Mouse (Mus musculus): ENCODE results near the gene Gmeb1.
"Not testable (repeated sequence)": the region's sequence is repeated elsewhere in the genome, so short reads cannot be mapped to it uniquely, and the experiment has no call there.

Gene Gmeb1

GRCm38 (mm10) chr4:132222001-132222400 lies 39.4 kb downstream of the Gmeb1 start:
- DNase-seq (ENCODE audit: inconsistent ontology term) = not testable (repeated sequence)

- not testable (repeated sequence) for DNase-seq (ENCODE audit: inconsistent ontology term)
These were observed 43.0 kb downstream of the Gmeb1 start for GRCm38 (mm10) chr4:132218439-132218838.

- no peak for DNase-seq (ENCODE audit: inconsistent ontology term)
These were observed 43.6 kb downstream of the Gmeb1 start for GRCm38 (mm10) chr4:132217781-132218180.

GRCm38 (mm10) chr4:132216602-132217001 lies 44.8 kb downstream of the Gmeb1 start:
- no peak for DNase-seq (ENCODE audit: inconsistent ontology term)

- DNase-seq (ENCODE audit: inconsistent ontology term) = no peak
These were observed 46.6 kb downstream of the Gmeb1 start for GRCm38 (mm10) chr4:132214847-132215246.

- DNase-seq (ENCODE audit: inconsistent ontology term) = peak; percentile 99
These were observed 49.3 kb downstream of the Gmeb1 start, which contains the start of gene Ythdf2 for GRCm38 (mm10) chr4:132211953-132212734. TSS of gene Ythdf2 (minus strand) at chr4:132212303.

- DNase-seq (ENCODE audit: inconsistent ontology term) = peak; percentile 64
These were observed 50.1 kb downstream of the Gmeb1 start for GRCm38 (mm10) chr4:132211091-132211942.

- peak; percentile 33 for DNase-seq (ENCODE audit: inconsistent ontology term)
These were observed 51.1 kb downstream of the Gmeb1 start for GRCm38 (mm10) chr4:132210325-132210724.

- no peak for DNase-seq (ENCODE audit: inconsistent ontology term)
These were observed 52.1 kb downstream of the Gmeb1 start for GRCm38 (mm10) chr4:132209299-132209698.

GRCm38 (mm10) chr4:132207280-132207679 lies 54.1 kb downstream of the Gmeb1 start:
- DNase-seq (ENCODE audit: inconsistent ontology term) = no peak

GRCm38 (mm10) chr4:132198771-132199170 lies 62.6 kb downstream of the Gmeb1 start:
- DNase-seq (ENCODE audit: inconsistent ontology term) = no peak

GRCm38 (mm10) chr4:132198285-132198712 lies 63.1 kb downstream of the Gmeb1 start:
- no peak for DNase-seq (ENCODE audit: inconsistent ontology term)

GRCm38 (mm10) chr4:132194975-132195374 lies 66.4 kb downstream of the Gmeb1 start:
- no peak for DNase-seq (ENCODE audit: inconsistent ontology term)

GRCm38 (mm10) chr4:132194373-132194772 lies 67.0 kb downstream of the Gmeb1 start:
- DNase-seq (ENCODE audit: inconsistent ontology term) = no peak

- no peak for DNase-seq (ENCODE audit: inconsistent ontology term)
These were observed 73.5 kb downstream of the Gmeb1 start for GRCm38 (mm10) chr4:132187826-132188401.

- DNase-seq (ENCODE audit: inconsistent ontology term) = no peak
These were observed 78.2 kb downstream of the Gmeb1 start for GRCm38 (mm10) chr4:132183162-132183561.

GRCm38 (mm10) chr4:132181721-132182658 lies 79.4 kb downstream of the Gmeb1 start:
- DNase-seq (ENCODE audit: inconsistent ontology term) = no peak

- no peak for DNase-seq (ENCODE audit: inconsistent ontology term)
These were observed 80.7 kb downstream of the Gmeb1 start for GRCm38 (mm10) chr4:132180710-132181109.

GRCm38 (mm10) chr4:132178630-132179059 lies 82.8 kb downstream of the Gmeb1 start:
- DNase-seq (ENCODE audit: inconsistent ontology term) = peak; percentile 45

- no peak for DNase-seq (ENCODE audit: inconsistent ontology term)
These were observed 84.9 kb downstream of the Gmeb1 start for GRCm38 (mm10) chr4:132176474-132176873.
